Mouse (Mus musculus): Measurements from ENCODE around the gene Ssbp2.

The Ssbp2 gene

GRCm38 (mm10) chr13:91461711-91462351 lies 1.7 kb downstream of the Ssbp2 start:
- peak; percentile 17 to 48 for DNase-seq (ENCODE audit: low spot score in 2 of 2)

- DNase-seq (ENCODE audit: low spot score in 2 of 2): no peak
Observed at GRCm38 (mm10) chr13:91462395-91462794, 2.3 kb downstream of the Ssbp2 start.

- DNase-seq (ENCODE audit: low spot score in 2 of 2): no peak
Observed at GRCm38 (mm10) chr13:91462893-91463481, 2.9 kb downstream of the Ssbp2 start.

GRCm38 (mm10) chr13:91465002-91465715 lies 5.1 kb downstream of the Ssbp2 start:
- DNase-seq (ENCODE audit: low spot score in 2 of 2): no peak

GRCm38 (mm10) chr13:91471566-91471965 lies 11.5 kb downstream of the Ssbp2 start:
- no peak for DNase-seq (ENCODE audit: low spot score in 2 of 2)

- no peak for DNase-seq (ENCODE audit: low spot score in 2 of 2)
Observed at GRCm38 (mm10) chr13:91471980-91472379, 11.9 kb downstream of the Ssbp2 start.

- no peak for DNase-seq (ENCODE audit: low spot score in 2 of 2)
Observed at GRCm38 (mm10) chr13:91473527-91473926, 13.4 kb downstream of the Ssbp2 start.

GRCm38 (mm10) chr13:91474027-91474426 lies 13.9 kb downstream of the Ssbp2 start:
- no peak for DNase-seq (ENCODE audit: low spot score in 2 of 2)

- DNase-seq (ENCODE audit: low spot score in 2 of 2): no peak
Observed at GRCm38 (mm10) chr13:91475888-91476287, 15.8 kb downstream of the Ssbp2 start.

- DNase-seq (ENCODE audit: low spot score in 2 of 2): no peak
Observed at GRCm38 (mm10) chr13:91476596-91477100, 16.6 kb downstream of the Ssbp2 start.

- DNase-seq (ENCODE audit: low spot score in 2 of 2): no peak
Observed at GRCm38 (mm10) chr13:91478011-91478410, 17.9 kb downstream of the Ssbp2 start.

GRCm38 (mm10) chr13:91484303-91484702 lies 24.2 kb downstream of the Ssbp2 start:
- no peak for DNase-seq (ENCODE audit: low spot score in 2 of 2)

- DNase-seq (ENCODE audit: low spot score in 2 of 2): no peak
Observed at GRCm38 (mm10) chr13:91492133-91492532, 32.0 kb downstream of the Ssbp2 start.

GRCm38 (mm10) chr13:91497055-91497454 lies 37.0 kb downstream of the Ssbp2 start:
- DNase-seq (ENCODE audit: low spot score in 2 of 2): no peak

GRCm38 (mm10) chr13:91501735-91502134 lies 41.7 kb downstream of the Ssbp2 start:
- no peak for DNase-seq (ENCODE audit: low spot score in 2 of 2)

- no peak for DNase-seq (ENCODE audit: low spot score in 2 of 2)
Observed at GRCm38 (mm10) chr13:91502642-91503373, 42.7 kb downstream of the Ssbp2 start.

GRCm38 (mm10) chr13:91508991-91509390 lies 48.9 kb downstream of the Ssbp2 start:
- no peak for DNase-seq (ENCODE audit: low spot score in 2 of 2)

GRCm38 (mm10) chr13:91509467-91509866 lies 49.4 kb downstream of the Ssbp2 start:
- no peak for DNase-seq (ENCODE audit: low spot score in 2 of 2)

- DNase-seq (ENCODE audit: low spot score in 2 of 2): no peak
Observed at GRCm38 (mm10) chr13:91514979-91515378, 54.9 kb downstream of the Ssbp2 start.

- no peak for DNase-seq (ENCODE audit: low spot score in 2 of 2)
Observed at GRCm38 (mm10) chr13:91520073-91520750, 60.1 kb downstream of the Ssbp2 start.

- DNase-seq (ENCODE audit: low spot score in 2 of 2): no peak
Observed at GRCm38 (mm10) chr13:91520968-91521367, 60.9 kb downstream of the Ssbp2 start.

- no peak for DNase-seq (ENCODE audit: low spot score in 2 of 2)
Observed at GRCm38 (mm10) chr13:91526058-91526457, 66.0 kb downstream of the Ssbp2 start.
